Mouse (Mus musculus) heart, embryonic 13.5 days (tissue): ENCODE measurements around the gene Fam120a. TPM values are rescaled to one million over a fixed set of nuclear protein-coding genes. Genes with fewer than 3 reads are reported as not detected.

Experiments used
- ATAC-seq: fragments of 200-750 bp; cut with Nextera tagmentation; 2 replicates; pipeline ENCODE4 v1.8.0; 2017; ENCODE audit warnings: moderate TSS enrichment; ENCODE audit not compliant: insufficient number of reproducible peaks, low FRiP score, low TSS enrichment; ENCODE audit errors: extremely low read depth
- H3K27ac ChIP-seq: fragments of 300-500 bp; sonication (generic); replicated peaks from 2 replicates; pipeline ENCODE4 v1.5.1; 2015; ENCODE audit warnings: moderate library complexity, mild to moderate bottlenecking, inconsistent platforms
- H3K27me3 ChIP-seq: fragments of 300-500 bp; sonication (generic); replicated peaks from 2 replicates; pipeline ENCODE4 v1.6.1; 2015; ENCODE audit warnings: mild to moderate bottlenecking, inconsistent platforms
- H3K36me3 ChIP-seq: fragments of 300-500 bp; sonication (generic); 2 replicates; pipeline ENCODE4 v1.6.1; 2015; ENCODE audit warnings: mild to moderate bottlenecking, inconsistent platforms
- H3K4me1 ChIP-seq: fragments of 300-500 bp; sonication (generic); 2 replicates; pipeline ENCODE4 v1.6.1; 2015; ENCODE audit warnings: inconsistent platforms
- H3K4me2 ChIP-seq: fragments of 300-500 bp; sonication (generic); 2 replicates; pipeline ENCODE4 v1.6.1; 2015; ENCODE audit warnings: inconsistent platforms, mild to moderate bottlenecking, moderate library complexity
- H3K4me3 ChIP-seq: fragments of 300-500 bp; sonication (generic); 2 replicates; pipeline ENCODE4 v1.5.1; 2015; ENCODE audit warnings: moderate library complexity, mild to moderate bottlenecking, inconsistent platforms
- H3K9ac ChIP-seq: fragments of 300-500 bp; sonication (generic); 2 replicates; pipeline ENCODE4 v1.6.1; 2015; ENCODE audit warnings: inconsistent platforms, mild to moderate bottlenecking, moderate library complexity
- H3K9me3 ChIP-seq: fragments of 300-500 bp; sonication (generic); 2 replicates; pipeline ENCODE4 v1.6.1; 2016; ENCODE audit warnings: inconsistent platforms
- WGBS: fragments of 180-500 bp; shearing (Covaris S2); methylation state at CpG from one replicate; pipeline ENCODE4 v1.1.7; 2015; ENCODE audit warnings: mixed read lengths; 5-methylcytosine and 5-hydroxymethylcytosine counted together
- polyA plus RNA-seq: library from polyadenylated mRNA; unstranded; fragments of >200 nt; fragmentation: Nextera tagmentation; extraction: Ambion mirVana; gene quantifications from 2 replicates; pipeline ENCODE4 v1.2.1, GENCODE M21; 2015

The Fam120a gene
- polyA plus RNA-seq, 1 experiment from 2014 or later: 17.2 TPM

DNA sequence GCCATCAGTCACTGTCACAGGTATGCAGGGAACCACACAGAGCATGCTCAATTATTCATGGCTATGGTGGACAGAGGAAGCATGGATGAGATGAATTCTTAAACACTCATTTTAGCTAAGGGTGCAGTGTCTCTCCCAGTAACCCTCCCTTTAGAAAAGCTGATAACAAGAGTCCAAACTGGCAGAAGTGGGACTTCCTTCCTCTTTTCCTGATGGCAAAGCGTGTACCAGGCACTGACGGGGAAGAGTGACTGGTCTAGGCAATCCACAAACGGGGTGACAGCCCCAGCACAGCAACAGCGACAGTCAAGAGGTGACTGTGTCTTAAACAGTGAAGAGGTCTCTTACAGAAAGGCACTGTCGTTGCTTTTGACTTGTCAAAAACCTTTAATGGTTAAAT is 72.4 kb downstream of the Fam120a start:
- Histone ChIP-seq H3K27ac (no peak overlapping the region), H3K9me3 (no peaks in the 10 kb centered on the region), H3K36me3 (peaks cover 91% of the 10 kb centered on the region), H3K9ac (no peak overlapping the region), H3K4me2 (no peak overlapping the region), H3K4me1 (no peaks in the 10 kb centered on the region), H3K27me3 (no peaks in the 10 kb centered on the region), H3K4me3 (no peak overlapping the region)
- no peak for ATAC-seq
- 86% methylated on average over 5 of the region's 5 CpGs for WGBS

DNA sequence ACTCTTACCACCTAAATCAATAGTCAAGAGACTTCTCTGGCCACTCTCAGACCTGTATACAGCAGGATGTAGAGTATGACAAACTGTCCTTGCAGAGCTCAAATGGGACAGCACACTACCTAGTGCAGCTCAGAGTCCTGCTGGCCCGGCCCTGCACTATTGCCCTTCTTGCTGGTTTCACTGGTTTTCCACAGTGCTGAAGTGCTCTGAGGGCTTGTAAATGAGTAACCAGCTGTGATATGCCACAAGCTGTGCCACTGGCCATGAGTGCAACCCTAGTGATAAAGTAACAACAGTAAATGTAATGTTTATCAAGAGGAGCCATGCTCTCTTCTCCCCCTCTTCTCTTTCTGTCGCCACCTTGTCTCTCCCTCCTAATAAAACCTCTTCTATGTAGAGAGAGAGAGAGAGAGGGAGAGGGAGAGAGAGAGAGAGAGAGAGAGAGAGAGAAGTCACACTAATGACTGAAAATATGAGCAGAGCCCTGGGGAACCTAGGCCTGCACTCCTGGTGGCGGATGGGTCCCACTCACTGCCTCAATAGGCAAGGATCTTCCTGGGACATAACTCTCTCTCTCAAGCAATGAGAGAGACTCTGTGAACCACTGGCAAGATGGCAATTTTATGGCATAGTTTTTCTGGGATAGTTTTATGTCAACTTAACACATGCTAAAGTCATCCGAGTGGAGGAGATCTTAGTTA is 77.4 kb downstream of the Fam120a start:
- 69% methylated on average over 4 of the region's 4 CpGs for WGBS
- ATAC-seq: no peak
- H3K36me3 ChIP-seq: peaks cover 95% of the 10 kb centered on the region
- no peak overlapping the region for H3K9ac ChIP-seq
- no peak overlapping the region for H3K4me3 ChIP-seq
- H3K27me3 ChIP-seq: no peaks in the 10 kb centered on the region
- no peaks in the 10 kb centered on the region for H3K9me3 ChIP-seq
- H3K27ac ChIP-seq: no peak overlapping the region
- no peaks in the 10 kb centered on the region for H3K4me1 ChIP-seq
- H3K4me2 ChIP-seq: no peak overlapping the region

DNA sequence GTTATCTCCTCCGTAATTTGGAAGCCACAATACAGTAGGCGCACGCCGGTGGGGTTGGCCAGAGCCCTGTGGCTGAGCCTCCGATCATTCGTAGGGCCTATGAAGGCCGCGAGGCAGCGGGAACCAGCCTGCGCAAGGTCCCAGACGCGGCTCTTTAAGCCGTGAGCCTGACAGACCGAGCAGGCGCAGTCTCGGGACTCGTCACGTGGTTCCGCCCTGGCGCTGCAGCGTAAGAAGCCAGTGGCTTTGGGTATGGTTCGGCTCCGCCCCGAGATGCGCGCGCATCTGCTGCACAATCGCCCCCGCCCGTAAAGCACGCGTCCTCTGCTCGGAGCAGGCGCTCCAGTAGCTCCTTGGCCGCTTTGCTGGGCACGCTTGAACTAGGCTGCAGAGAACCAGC is 89.3 kb downstream of the Fam120a start:
- H3K27ac ChIP-seq: peak overlapping the region; percentile 90
- WGBS: 2% methylated on average over 36 of the region's 36 CpGs
- ATAC-seq: peak; percentile 90
- H3K9ac ChIP-seq: peak overlapping the region; percentile 89
- H3K9me3 ChIP-seq: no peaks in the 10 kb centered on the region
- peaks cover 30% of the 10 kb centered on the region for H3K4me1 ChIP-seq
- peak overlapping the region; percentile 80 for H3K4me2 ChIP-seq
- no peaks in the 10 kb centered on the region for H3K27me3 ChIP-seq
- peak overlapping the region; percentile 52 for H3K4me3 ChIP-seq
- peaks cover 46% of the 10 kb centered on the region for H3K36me3 ChIP-seq

DNA sequence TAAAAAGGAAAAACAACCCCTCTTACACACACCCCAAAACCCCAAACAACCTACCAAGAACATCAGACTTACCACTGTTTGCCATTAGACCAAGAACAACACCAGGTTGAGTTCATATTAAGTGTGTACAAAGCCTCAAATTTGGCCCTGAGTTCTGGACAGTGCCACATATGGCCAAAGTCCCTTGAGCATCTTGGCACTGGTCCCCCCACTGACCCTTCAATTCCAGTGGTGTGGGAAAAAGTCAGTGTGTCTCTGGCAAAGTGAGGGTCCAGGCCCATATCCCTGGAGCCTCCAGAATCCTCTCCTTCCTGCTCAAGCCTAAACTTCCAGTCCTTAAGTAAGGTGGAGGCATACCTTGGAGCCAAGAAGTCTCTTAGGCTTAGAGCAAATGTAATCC is 90.0 kb downstream of the Fam120a start:
- Histone ChIP-seq H3K27ac (peak overlapping the region; percentile 90), H3K4me3 (peak overlapping the region; percentile 52)
- ATAC-seq: no peak

DNA sequence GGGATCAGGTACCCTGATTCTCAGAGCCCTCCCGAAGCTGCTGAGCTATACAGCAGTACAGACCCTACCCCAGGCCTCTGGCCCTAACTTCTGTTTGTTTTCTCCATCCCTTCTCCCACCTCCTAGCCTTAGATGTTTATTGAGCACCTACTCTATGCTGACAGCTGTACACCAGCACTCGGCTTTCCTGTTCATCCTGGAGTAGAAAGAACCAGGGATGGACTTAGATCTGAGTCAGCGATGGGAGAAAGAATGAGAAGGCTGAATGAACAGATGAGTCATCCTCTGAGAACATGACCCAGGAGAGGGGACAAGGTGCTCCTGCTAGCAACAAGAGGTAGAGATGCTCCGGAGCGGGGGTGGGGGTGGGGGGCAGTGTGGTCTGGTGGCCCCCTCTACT is 95.1 kb downstream of the Fam120a start:
- Histone ChIP-seq H3K4me1 (peaks cover 58% of the 10 kb centered on the region), H3K9ac (no peak overlapping the region), H3K4me3 (no peak overlapping the region), H3K27ac (no peak overlapping the region), H3K4me2 (no peak overlapping the region), H3K36me3 (peaks cover 12% of the 10 kb centered on the region; the same call in 1 of the 2 replicates), H3K9me3 (no peaks in the 10 kb centered on the region), H3K27me3 (no peaks in the 10 kb centered on the region)
- WGBS: 69% methylated on average over 5 of the region's 5 CpGs
- no peak for ATAC-seq

More for the DNA sequence above, 90.0 kb downstream of the Fam120a start:
- Histone ChIP-seq H3K9ac (peak overlapping the region; percentile 89), H3K4me2 (peak overlapping the region; percentile 80), H3K4me1 (peaks cover 35% of the 10 kb centered on the region), H3K36me3 (peaks cover 41% of the 10 kb centered on the region), H3K27me3 (no peaks in the 10 kb centered on the region), H3K9me3 (no peaks in the 10 kb centered on the region)

DNA sequence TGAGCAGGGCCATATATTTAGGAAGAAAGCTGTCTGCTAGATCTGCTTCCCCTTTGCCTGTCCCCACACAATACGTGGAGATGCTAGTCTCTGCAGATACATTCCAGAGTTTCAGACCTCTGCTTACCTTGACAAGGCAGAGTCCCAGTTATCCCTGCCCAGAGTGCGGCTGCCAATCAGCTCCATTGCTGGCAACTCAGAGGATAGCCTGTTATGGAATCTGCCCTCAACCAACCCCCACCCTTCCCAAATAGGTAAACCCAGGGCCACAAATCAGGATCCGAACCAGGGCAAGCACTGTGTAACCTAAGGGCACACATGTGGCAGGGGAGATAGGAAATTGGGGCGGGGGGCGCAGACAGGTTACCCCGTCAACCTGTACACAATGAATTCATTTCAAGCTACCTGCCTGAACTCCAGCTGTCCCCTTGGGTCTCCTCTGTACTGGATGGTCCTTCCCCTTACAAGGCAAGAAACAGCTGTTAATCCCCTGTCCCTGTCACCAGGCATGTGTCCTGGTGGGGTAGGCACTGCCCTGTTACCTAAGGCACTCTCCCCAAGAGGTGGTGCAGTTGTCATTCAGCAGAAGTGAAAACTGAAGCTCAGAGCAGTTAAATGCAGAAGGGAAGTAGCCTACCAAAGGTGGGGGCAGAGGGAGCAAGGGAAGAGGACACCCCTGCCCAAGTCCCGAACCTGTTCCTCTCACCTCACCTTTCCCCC is 95.8 kb downstream of the Fam120a start:
- Histone ChIP-seq H3K27ac (no peak overlapping the region), H3K9me3 (no peaks in the 10 kb centered on the region), H3K9ac (peak overlapping the region; percentile 99), H3K4me3 (peak overlapping the region; percentile 94), H3K4me1 (peaks cover 65% of the 10 kb centered on the region), H3K27me3 (no peaks in the 10 kb centered on the region), H3K36me3 (peaks cover 12% of the 10 kb centered on the region; the same call in 1 of the 2 replicates), H3K4me2 (peak overlapping the region; percentile 90)
- ATAC-seq: no peak
- 58% methylated on average over 7 of the region's 7 CpGs for WGBS

DNA sequence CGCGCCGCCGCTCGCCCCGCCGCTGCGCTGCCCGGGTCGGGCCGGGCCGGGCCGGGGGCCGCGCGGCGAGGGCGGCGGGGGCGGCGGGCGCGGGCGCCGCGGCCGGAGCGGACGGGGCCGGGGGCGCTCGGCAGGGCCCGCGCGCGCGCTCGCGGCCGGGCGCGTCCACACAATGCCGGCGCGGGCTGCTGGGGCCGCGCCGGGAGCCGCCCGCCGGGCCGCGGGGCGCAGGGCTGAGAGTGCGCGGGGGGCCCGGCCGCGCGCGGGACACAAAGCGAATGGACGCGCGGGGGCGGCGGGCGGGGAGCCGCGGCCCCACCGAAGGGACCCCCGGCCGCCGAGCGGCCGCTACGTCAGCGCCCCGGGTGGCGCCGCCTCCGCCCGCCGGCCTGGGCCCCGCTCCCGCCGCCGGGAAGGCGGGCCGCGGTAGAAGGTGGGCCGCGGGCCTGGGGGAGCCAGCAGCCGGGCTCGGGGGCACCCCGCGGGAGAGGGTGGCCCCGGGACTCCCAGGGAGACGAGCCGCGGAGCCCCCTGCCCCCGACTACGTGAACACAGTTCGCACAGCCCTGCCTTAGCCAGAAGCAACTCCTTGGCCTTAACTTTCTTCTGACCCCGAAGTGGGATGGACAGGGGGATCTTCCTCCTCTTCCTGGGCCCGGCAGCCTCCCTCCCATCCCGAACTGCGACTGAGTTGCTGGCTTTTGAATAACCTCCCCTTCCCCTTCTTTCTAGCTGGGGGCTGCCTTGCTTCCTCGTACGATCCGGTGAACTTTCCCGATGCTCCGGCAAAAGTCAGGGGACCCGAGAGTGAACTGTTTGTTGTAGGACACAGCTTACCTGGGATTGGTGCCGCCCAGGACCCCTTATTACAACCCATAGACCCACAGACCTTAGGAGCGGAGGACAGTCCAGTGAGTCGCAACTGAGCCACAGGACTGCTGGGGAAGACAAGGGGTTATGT is 96.8 kb downstream of the Fam120a start, which contains the start of gene Phf2:
Gene Phf2 (minus strand): TSS at position 349 of the 961 bp plus-strand sequence.
- Histone ChIP-seq H3K4me3 (peak within 1 kb of the TSS; percentile 94), H3K27ac (peak within 1 kb of the TSS; percentile 86)
- ATAC-seq: peak; percentile 34; the same call in 1 of the 2 replicates

DNA sequence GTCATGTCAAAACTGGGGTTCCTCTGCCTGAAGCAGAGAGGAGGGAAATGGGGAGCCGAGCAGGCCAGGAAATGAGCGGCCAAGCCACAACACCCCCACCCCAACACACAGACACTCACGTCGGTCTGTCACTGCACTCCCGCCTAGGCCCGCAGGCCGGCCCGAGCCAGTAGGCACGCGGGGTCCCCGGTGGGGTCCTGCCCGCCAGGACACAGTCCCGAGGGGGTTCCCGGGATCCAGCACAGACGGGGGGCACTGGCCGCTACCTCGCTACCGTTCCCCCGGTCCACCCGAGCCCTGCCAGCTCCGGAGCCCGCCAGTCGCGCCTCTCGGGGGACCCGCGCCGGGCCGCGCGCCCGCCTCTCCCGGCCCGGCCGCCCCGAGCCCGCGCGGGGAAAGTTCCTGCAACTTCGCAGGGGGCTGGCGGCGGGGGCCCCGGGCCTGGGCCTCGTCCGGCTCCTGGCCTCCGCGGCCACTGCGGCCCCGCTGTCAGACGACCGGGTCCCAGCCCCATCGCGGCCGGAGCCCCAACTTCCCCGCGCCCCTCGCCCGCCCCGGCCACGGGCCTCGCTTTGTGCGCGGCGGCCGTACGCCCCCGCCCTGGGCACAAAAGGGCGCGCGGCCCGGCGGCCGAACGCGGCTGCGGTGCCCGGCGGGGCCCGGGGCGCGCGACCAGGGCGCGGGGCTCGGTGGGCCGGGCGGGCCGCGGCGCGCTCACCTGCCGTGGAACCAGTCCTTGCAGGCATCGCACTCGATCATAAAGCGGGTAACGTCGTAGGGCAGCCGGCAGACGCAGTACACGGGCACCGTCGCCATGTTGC is 97.7 kb downstream of the Fam120a start:
- Histone ChIP-seq H3K4me2 (peak overlapping the region; percentile 81), H3K27me3 (no peaks in the 10 kb centered on the region), H3K27ac (peak overlapping the region; percentile 86), H3K4me1 (peaks cover 66% of the 10 kb centered on the region), H3K36me3 (no peaks in the 10 kb centered on the region), H3K9ac (peak overlapping the region; percentile 99), H3K9me3 (no peaks in the 10 kb centered on the region), H3K4me3 (peak overlapping the region; percentile 94)
- peak; percentile 14; the same call in 1 of the 2 replicates for ATAC-seq
- WGBS: under 1% methylated on average over 101 of the region's 102 CpGs

More for the DNA sequence above, 96.8 kb downstream of the Fam120a start, which contains the start of gene Phf2:
- Histone ChIP-seq H3K36me3 (peaks cover 3% of the 10 kb centered on the region; the same call in 1 of the 2 replicates), H3K9ac (peak within 1 kb of the TSS; percentile 99), H3K4me1 (peaks cover 73% of the 10 kb centered on the region), H3K27me3 (no peaks in the 10 kb centered on the region), H3K4me2 (peak within 1 kb of the TSS; percentile 90), H3K9me3 (no peaks in the 10 kb centered on the region)
- WGBS: under 1% methylated on average over 47 of the region's 117 CpGs

DNA sequence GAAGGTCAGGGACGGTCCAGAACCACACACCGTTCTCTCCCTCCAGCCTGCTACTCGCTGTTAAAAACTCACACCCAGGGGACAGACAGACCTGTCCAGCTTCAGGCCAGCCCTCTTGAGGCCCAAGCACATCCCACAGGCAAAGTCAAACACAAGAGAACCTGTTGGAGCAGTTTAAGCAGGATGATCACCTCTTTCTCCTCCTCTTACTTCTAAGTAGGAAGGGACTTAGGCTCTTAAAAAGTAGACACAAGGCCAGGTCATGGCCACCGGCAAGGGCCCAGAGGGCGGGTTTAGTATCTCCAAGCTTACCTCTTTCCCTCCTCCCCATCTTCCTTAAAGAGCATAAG is 98.2 kb downstream of the Fam120a start:
- H3K9ac ChIP-seq: peak overlapping the region; percentile 99
- no peaks in the 10 kb centered on the region for H3K36me3 ChIP-seq
- H3K9me3 ChIP-seq: no peaks in the 10 kb centered on the region
- 20% methylated on average over 5 of the region's 5 CpGs for WGBS
- peak overlapping the region; percentile 81 for H3K4me2 ChIP-seq
- H3K27ac ChIP-seq: peak overlapping the region; percentile 86
- H3K4me3 ChIP-seq: peak overlapping the region; percentile 94
- no peaks in the 10 kb centered on the region for H3K27me3 ChIP-seq
- no peak for ATAC-seq
- H3K4me1 ChIP-seq: peaks cover 66% of the 10 kb centered on the region

DNA sequence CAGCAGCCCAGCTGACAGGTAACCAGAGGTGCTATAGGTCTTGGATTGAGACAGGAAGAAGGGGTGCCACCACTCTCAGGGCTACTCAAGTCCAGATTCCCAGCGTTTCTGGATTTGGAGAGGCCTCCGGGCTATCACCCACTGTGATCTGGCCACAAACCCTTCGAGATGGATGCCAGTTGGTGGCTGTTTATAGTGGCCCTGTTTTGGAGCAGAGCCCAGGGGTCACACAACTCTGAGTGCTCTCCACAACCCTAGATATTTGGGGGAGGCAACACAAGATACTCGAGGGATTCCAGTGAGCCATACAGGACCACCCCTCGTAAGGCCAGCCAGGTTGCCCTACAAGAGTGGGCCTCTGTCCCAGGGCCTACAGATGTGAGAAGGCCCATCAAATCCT is 98.7 kb downstream of the Fam120a start:
- WGBS: 25% methylated on average over 5 of the region's 5 CpGs
- ATAC-seq: no peak
- H3K27ac ChIP-seq: peak overlapping the region; percentile 86; the same call in 1 of the 2 replicates
- no peaks in the 10 kb centered on the region for H3K27me3 ChIP-seq
- peak overlapping the region; percentile 99 for H3K9ac ChIP-seq
- no peaks in the 10 kb centered on the region for H3K36me3 ChIP-seq
- H3K4me3 ChIP-seq: peak overlapping the region; percentile 94
- H3K4me2 ChIP-seq: peak overlapping the region; percentile 81
- H3K9me3 ChIP-seq: no peaks in the 10 kb centered on the region
- peaks cover 69% of the 10 kb centered on the region for H3K4me1 ChIP-seq
